Mouse (Mus musculus) kidney, adult 9 months (tissue): ENCODE results near the gene Mpig6b.
"Not testable (repeated sequence)": the region's sequence is repeated elsewhere in the genome, so short reads cannot be mapped to it uniquely, and the experiment has no call there.

Experiments used
- DNase-seq: peaks from one replicate; pipeline ENCODE4 v3.0.0; 2022

Mpig6b gene

DNA sequence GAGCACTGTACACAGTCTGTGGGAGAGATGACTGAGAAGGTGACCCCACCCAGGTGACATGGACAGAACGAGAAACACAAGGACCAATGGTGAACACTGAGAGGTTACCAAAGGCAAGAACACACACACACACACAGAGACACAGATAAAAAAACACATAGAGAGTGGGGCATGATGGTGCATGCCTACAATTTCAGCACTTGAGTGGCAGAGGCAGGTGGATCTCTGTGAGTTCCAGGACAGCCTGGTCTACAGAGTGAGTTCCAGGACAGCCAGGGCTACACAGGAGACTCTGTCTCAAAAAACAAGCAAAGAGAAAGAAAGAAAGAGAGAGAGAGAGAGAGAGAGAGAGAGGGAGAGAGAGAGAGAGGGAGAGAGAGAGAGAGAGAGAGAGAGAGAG is 32.3 kb downstream of the Mpig6b start:
- DNase-seq, result not testable (repeated sequence)

DNA sequence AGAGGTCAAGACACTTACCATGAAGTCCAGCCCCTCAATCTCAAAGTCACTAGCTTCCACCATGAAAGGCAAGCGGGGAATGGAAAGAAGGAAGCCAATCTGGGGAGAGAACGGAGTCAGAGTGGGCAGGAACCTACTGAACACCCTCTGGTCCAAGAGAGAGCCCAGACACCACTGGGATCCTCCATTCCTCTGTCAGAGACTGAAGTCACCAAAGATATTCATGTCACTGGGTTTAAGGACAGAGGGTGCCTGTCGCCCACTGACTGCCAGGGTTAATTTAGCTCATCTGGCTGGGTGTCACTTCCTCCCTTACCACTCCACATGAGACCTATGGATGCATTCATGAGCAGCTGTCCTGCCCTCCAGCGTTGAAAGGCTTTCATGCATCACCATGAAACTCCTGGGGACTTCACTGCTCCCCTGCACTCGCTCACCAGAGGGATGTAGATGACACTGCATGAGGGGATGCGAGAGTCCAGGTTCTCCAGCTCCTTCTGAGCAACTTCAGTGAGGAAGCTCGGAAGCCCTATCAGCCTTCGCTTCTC is 33.6 kb downstream of the Mpig6b start:
- no peak for DNase-seq

DNA sequence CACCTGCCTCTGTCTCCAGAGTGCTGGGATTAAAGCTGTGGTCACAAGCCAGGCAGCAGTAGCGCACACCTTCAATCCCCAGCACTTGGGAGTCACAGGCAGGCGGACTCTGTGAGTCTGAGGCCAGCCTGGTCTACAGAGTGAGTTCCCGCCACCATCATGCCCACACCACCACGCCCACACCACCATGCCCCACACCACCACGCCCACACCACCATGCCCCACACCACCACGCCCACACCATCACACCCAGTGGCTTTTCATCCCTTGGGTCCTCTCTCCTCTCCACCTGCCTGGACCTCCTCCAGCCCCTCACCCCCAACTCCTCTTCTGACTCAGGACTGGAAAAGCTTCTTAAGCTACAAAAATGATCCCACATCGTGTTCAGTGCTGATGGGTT is 34.1 kb downstream of the Mpig6b start:
- DNase-seq, result no peak

DNA sequence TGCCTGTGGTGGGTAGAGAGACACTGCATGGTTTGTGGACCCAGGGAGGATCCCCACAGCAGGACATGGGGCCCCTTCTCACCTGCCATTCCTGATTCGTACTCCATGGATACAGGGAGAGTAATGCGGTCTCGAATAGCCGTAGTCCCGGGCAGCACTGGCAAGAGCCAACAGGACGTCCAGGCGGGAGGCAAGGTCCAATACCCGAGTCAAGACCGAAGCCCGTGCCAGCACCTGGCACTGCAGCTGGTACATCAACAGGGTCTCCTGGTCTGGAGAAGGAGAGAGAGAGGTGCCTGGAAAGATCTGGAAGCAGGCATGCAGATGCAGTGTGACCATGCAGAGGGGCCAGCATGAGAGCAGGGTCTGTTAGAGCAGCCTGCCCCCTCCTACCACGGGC is 34.7 kb downstream of the Mpig6b start:
- no peak for DNase-seq

DNA sequence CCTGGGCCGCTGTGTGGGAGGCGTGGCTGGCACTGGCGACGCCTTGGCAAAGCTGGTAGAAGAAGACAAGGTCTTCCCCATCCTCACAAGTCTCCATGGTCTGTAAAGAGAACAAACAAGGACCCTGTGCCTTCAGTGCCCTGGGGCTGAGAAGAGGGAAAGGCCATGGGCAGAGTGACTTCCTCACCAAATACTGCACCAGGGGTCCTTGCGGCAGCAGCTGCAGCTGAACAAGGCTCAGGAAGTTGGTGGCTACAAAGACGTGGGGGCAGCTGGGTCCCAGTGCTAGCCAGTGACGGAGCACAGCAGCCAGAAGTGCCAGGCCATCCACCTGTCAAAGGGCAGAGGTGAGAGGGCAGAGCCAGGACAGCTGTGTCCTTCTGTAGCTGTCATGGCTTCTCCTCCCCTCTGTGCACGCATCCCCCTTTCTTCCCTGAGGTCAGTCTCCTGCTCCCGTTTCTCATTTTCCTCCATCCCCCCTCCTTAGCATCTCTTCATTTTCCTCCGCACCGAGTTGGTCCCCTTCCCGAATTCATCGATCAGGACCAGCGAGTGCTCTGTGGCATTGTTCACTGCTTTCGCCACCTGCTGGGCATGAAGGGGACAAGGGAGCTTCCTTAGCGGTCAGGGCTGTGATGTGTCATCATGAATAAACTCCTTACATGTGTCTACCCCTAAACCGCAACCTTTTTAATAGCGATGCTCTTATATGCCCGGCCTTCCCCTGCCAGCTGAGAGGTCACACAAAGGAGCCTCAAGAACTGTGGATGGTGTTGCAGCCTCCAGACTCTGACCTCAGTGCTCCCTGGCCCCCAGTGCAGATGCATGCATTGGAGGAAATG is 36.1 kb downstream of the Mpig6b start:
- DNase-seq, result no peak

DNA sequence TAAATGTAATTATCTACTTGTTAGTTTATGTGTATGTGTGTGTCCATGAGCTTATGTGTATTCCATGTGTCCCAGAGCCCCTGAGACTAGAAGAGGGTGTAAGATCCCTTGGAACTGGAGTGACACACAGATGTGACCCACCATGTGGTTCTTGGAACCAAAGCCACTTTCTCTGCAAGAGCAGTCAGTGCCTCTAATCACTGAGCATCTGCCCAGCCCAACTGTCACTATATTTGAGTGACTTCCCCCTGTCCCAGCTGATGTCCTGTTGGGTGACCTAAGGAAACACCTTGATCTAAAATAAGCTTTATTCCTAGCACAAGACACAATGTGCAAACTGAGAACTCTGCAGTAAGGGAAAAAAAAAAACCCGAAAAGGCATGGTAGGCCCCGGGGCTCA is 37.7 kb downstream of the Mpig6b start:
- DNase-seq, result no peak

DNA sequence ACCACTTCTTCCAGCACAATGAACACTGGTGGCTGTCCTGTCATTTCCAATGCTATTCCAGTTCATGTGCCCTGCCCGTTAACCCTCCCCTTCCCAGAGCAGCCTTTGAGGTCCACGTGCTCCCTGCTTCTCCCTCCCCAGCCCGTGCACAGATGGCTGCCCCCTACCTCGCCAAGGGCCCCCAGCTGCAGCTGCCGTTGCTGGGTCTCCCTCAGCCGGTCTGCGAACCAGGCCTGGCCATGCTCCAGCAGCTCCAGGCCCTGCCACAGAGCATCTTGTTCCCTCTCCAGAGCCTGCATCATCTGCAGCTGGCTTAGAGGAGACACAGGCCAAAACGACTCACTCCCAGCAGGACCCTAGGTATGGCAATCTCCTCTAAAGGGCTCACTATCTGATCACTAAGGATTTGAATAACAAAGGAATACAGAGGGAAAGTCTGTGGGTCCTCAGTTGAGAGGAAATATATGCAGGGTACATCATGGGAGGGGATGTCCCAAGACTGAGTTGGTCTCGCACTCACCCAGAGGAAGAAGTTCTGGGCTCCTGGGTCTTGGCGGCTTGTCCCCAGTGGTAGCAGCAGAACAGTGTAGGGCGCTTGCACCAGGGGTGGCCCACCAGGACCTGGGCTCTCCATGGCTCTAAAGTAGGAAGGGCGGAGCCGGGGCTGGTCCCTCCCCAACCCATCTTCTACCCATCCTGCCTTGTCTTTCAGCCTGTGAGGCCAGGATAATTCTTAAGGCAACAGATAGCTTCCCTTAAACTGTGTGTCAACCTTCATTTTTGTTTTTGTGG is 38.5 kb downstream of the Mpig6b start, which contains the start of gene Sapcd1:
Gene Sapcd1 (minus strand): TSS at position 740 of the 792 bp plus-strand sequence.
- DNase-seq, result no peak

DNA sequence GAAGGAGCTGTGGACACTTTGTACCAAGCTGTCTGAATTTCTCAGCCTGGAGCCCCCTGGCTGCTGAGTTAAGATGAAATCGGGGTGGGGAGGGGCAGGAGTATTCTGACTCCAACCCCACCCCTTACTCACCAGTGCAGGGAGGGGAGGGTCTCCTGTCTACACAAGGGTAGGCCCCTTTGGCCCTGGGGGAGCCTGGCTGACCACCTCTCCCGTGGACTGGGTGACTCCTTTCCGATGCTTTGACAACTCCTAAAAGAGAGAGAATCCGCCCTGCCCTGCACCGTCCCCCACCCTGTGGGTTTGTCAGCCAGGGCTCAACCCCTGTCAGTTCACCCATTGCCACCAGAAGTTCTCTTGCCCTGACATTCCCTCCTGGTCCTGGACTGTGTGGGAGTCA is 39.8 kb downstream of the Mpig6b start:
- DNase-seq, result no peak

DNA sequence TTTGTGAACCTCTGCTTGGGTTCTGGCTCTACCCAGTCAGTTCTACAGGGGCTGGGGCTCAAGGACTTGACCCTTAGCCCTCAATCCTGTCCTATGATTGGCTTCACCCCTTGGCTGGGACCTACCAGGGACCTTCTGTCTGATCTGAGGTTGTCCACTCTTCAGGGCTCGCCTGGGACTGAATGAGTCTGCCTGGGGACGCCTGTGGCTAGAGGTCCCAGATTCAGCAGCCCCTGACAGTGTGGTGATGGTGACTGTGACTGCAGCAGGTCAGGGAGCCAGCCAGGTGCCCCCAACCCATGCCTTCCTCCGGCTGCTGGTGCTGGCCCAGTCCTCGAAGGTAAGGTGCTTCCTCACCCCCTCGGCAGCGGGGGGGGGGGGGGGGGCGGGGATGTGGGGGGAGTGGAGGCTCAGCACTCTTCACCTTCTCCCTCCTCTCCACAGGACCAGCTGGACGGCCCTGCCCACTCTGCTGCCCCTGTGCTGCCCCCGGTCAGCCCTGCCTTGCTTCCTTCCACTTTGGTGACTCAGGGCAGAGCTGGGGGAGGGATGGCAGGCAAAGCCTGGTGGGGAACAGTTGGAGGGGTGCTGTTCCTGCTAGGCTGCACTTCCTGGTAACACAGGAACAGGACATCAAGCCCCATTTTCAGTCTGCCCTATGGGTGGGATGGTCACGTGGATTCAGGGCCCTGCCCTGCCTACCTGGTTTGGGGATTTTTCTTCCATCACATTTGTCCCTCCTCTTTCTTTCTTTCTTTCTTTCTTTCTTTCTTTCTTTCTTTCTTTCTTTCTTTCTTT is 41.1 kb downstream of the Mpig6b start:
- DNase-seq, result no peak

DNA sequence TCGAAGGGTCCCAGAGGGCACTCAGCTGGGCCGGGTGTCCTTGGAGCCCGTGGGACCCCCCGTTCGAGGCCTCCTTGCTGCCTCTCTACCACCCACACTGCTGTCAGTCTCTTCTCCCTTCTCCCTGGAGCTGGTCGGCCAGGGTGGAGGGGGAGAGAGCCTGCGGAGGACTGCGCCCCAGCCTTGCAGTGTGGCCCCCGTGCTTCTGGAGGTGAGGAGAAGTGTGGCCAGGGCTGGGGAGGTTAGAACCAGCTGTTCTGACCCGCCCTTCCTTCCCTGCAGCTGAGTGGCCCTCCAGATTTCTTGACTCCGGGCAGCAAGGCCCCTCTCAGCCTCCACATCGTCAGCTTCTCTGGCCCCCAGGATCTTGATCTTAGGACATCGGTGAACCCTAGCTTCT is 41.7 kb downstream of the Mpig6b start:
- DNase-seq, result no peak

DNA sequence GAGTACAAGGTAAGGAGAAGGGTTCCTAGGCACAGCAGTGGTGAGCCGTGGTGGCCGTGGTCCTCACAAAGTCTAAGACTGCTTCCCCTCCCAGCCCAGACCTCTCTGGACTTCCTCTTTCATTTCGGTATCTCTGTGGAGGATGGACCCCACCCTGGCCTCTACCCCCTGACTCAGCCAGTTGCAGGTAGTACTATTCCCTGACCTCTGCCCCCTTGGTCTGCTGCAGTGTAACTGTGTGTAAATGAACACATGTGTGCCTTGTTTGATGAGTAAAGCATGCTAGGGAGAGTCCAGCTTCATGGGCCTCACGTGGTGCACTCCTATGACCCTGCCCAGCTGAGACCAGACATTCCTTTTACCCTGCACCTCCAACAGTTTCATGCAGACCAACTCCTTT is 42.2 kb downstream of the Mpig6b start:
- no peak for DNase-seq

DNA sequence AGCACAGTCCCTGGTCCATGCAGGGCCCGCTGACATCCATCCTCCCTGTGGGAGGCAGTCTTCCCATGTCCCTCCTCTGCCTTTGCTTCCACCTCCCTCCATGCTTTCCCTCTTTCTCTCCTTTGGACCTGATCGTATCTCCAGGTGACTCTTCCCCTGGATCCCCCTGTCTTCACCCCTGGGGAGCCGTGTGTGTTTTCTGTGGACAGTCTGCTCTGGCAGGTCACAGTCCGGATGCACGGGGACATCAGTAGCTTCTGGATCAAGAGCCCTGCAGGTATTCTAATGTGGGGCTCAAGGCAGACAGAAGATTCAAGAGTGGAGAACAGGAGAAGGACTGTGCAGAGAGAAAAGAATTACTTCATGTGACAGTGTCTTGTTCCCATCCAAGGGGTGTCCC is 42.8 kb downstream of the Mpig6b start:
- no peak for DNase-seq

DNA sequence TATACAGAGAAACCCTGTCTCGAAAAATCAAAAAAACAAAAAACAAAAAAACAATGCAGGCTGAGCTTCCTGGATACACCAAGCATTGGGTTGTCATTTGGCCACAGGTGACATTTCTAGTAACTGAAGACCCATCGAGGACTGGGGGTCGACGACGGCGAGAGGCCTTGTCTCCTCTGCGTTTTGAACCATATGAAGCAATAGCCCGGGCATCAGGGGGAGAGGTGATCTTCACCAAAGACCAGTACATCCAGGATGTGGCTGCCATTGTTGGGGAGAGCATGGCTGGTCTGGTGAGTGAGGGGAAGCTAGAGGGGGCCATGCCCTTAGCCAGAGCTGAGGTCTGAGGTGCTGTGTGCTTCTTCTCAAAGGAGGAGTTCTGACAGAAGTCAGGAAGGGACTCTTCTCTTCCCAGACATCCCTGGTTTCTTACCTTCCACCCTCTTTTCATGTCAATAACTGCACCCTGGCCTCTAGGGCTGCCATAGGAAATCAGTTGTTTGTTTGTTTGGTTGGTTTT is 43.4 kb downstream of the Mpig6b start:
- DNase-seq, result no peak

DNA sequence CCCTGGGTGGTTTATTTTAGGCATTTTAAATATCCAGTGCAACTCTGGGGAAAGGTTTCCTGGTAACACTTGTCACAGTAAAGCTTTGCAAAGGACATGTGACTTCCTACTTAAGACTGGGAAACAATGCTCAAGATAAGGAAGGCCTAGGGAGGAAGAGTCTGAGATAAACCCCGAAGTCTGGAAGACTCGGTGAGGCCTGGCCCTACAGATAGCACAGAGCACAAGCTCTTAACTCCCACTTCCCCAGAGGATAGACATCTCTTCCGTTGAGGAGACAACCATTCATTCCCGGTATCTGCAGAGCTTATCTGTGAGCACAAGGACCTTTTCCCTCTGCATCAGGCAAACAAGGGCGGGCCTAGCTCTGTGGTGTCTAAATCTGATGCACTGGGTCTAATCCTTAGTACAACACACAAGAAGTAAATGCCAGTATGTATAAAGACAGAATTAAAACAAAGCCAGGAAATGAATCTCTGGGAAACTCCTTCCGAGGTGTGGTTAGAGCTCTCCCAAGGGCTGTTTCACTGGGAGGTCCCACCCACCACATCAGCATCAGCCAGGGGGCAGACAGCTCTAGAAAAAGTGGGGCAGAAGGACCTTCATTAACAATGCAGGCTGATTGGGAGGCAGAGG is 44.0 kb downstream of the Mpig6b start:
- DNase-seq, result no peak

DNA sequence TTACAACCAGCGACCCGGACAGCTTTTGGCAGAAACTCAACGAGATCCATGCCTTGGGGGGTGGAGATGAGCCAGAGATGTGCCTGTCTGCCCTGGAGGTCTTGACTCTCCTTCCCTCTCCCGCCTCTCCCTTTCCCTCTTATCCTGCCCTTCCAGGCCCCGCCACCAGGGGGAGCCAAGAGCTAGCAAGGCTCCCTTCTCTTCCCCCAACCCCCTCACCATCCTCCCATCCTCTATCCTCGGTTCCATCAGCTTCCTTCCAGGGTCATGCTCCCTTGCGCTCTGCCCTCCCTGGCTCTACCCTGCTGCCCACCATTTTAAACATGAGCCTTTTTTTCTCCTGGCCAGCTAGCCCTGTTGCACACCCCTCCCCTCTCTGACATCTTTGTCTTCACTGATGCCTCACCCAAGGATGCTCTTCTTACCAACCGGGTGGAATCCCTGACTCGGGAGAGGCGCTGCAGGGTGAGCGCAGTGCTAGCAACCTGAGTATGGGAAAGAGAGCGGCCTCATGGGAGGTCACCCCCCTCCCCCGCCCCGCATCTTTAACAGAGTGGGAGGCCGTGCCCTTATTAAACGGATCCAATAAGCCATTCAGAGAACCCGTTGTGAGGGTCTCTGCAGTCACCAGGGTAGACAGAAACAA is 44.7 kb downstream of the Mpig6b start:
- peak; percentile 90 for DNase-seq

DNA sequence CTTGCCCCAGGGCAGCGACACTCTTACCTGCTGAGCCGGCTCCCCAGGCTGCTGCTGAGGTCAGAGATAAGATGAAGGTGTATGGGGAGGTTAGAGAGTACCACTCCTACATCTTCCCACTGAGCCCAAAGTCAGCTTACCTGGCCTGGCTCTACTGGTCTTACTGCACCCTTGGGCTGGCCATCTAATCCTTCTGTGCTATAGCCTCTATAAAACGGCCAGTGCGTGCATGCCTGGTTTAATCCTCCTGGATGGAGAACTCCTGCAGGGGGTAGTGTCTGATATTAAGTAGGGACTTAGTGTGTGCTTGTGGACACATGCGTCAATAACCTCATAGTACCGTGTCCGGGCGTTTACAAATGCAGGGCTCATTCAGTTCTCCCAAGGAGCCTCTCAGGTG is 45.4 kb downstream of the Mpig6b start:
- DNase-seq, result no peak

DNA sequence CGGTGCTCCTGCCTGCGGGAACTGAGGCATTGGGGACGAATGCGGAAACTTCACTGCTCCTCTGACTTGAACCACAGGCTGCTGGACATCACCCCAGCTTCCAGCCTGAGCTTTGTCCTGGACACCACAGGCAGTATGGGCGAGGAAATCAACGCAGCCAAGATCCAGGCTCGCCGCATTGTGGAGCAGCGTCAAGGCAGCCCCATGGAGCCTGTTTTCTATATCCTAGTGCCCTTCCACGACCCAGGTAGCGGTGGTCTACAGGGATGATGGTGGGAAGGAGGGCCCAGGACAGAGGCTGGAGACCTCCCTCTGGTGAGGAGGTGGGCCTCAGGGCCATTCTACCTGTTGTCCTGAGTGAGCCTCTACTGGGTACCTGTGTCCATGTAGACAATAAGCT is 46.1 kb downstream of the Mpig6b start:
- DNase-seq, result no peak

DNA sequence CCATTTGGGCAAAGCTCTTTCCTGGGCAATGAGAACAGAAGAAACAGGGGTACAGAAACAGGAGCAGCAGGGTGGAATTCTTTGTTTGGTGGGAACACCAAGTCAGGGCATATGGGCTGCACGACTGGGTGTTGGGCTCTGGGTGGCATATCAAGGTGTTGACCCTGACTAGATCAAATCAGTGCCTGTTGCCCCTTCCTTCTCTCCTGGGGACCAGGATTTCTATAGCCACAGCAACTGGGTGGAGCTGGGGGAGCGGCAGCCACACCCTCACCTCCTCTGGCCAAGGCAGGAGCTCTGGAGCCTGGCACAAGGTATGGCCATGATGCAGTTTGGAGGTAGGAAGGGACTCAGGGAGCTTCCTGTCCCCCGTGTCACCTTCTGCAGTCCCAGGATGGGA is 47.8 kb downstream of the Mpig6b start:
- DNase-seq, result no peak

DNA sequence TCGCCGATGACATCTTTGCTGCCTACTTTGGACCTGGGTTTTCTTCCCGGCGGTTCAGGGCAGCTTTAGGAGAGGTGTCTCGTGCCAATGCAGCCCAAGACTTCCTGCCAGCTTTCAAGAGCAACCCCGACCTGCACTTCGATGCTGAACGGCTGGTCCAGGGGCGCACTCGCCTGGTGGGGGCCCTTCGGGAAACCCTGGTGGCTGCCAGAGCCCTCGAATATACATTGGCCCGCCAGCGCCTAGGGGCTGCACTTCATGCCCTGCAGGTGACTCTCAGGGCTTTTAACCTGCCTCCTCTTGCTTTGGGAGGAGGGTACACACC is 48.3 kb downstream of the Mpig6b start:
- no peak for DNase-seq

DNA sequence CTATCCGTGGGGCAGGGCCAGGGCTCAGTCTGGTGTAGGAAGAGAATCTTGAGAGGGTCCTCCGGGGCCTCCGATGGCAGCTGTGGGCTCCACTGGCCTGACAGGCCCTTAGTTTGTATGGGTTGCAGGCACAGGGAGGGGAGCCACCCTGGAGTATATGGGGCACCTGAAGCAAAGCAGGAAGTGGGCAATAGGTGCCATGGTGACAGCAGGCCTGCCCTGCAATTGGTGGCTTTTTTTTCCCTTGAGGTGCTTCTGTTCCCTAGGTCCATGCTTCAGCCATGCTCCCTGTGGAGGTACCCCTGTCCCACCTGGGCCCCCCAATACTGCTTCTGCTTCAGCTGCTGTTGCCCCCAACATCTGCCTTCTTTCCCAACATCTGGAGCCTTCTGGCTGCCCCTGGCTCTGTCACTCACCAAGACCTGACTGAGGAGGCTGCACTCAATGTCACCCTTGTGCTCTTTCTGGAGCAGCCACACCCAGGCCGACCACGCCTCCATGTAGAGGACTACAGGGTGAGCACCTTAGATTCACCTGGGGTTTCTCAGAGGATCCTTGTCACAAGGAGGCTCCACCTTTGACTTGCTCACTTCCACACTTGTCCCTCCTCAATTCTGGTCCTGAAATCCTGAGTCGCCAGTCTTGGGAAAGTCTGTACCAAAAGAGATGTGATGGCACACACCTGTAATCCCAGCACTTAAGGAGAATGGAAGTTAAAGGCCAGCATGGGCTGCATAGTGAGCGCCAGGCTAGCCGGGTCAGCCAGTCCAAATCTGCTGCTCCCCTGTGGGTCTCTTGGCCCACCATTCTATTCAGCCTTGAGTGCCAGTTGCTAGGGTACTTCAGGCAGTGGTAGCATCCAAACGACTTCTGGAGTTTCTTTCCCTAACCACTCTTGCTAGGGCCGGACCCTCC is 48.9 kb downstream of the Mpig6b start:
- no peak for DNase-seq

DNA sequence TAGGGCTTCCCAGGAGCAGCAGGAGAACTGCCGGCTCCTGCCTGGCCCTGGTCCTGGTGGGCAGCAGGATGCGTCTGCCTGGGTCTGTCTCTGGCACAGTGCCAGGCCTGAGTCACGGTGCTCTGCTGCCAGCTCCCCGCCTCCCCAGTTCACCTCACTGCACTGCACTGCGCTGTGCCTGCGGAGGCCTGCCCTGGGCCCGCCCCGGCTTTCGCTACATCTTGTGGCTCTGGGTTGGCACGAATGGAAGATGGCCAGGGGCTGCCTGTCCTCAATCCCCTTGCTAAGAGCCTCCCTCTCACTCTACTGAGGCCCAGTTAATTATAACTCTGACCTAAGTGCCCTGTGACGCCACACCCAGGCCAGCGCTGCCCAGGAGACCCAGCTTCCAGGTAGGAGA is 49.6 kb downstream of the Mpig6b start, which contains the start of gene Vwa7:
Gene Vwa7 (plus strand): TSS at position 204 of the 400 bp plus-strand sequence.
- DNase-seq, result peak; percentile 57
